Mouse (Mus musculus): ENCODE measurements around the gene Als2cr12. TPM values are rescaled to one million over a fixed set of nuclear protein-coding genes. Genes with fewer than 3 reads are reported as not detected.

The Als2cr12 gene
- polyA plus RNA-seq, 1 experiment from 2014 or later, result not detected

DNA sequence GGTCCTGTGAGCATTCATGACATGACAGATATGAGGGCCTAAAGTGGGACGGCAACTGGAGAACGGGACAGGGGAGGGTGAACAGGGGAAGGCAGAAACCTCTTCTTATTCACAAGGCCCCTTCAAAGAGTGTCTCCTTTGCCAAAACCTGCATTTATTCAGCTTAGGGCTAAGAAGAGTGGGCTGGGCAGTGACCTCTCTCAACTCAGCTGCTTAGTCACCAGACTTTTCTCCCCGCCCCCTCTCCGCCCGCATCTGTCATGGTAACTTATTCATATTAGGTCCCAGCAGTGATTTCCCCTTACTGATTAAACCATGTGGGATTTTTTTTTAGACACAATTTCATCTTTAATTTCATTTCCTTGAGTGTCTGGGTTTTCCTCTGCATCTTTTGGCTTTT, 30.0 kb upstream of the Als2cr12 start:
- no peaks in the 10 kb centered on the region for H3K27me3 ChIP-seq
- H3K4me1 ChIP-seq, result no peaks in the 10 kb centered on the region
- no peak overlapping the region for H3K27ac ChIP-seq (replicated peaks)
- 87% methylated on average over 5 of the region's 5 CpGs for WGBS
- no peaks in the 10 kb centered on the region for H3K9me3 ChIP-seq
- H3K9ac ChIP-seq (replicated peaks), result no peak overlapping the region
- no peak for ATAC-seq (ENCODE audit: low FRiP score, low read depth)
- peaks cover 9% of the 10 kb centered on the region for H3K36me3 ChIP-seq
- H3K4me2 ChIP-seq (replicated peaks), result no peak overlapping the region
- no peak overlapping the region for H3K4me3 ChIP-seq

DNA sequence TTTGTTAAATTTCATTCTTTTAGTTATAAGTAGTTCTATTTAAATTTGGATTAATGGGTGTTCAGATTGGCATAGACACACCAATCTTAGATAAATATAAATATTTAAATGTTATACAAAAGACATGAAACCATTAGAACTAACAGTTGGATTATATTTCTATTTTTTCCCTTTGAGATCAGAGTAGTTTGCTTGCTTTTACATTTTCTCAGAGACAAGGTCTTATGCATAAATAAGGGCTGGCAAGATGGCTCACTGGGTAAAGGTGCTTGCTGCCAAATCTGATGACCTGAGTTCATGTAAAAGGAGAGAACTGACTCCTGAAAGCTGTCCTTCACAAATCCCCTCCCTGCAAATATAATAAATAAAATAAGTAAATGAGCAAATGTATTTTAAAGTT, 29.3 kb upstream of the Als2cr12 start:
- no peak overlapping the region for H3K9ac ChIP-seq (replicated peaks)
- H3K36me3 ChIP-seq, result peaks cover 7% of the 10 kb centered on the region
- no peak for ATAC-seq (ENCODE audit: low FRiP score, low read depth)
- H3K27ac ChIP-seq (replicated peaks), result no peak overlapping the region
- H3K9me3 ChIP-seq, result no peaks in the 10 kb centered on the region
- no peaks in the 10 kb centered on the region for H3K4me1 ChIP-seq
- H3K27me3 ChIP-seq, result no peaks in the 10 kb centered on the region
- no peak overlapping the region for H3K4me3 ChIP-seq
- no peak overlapping the region for H3K4me2 ChIP-seq (replicated peaks)

DNA sequence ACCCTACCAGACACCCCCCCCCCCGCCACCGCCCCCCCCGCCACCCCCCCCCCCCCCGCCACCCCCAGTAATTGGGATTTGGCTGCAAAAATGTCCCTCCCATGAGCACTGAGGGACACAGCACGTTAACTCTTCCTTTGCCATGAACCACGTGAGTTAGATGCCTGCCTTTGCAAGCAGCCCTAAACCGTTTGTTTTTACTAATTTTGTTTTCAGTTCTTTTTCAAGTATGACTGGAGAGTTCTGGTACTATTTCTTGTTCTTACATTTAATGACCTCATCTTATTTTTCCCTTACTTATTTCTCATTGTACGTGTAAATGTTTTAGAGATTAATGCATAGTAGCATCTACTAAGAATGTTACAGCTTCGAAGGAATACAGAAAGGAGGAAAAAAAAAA, 28.7 kb upstream of the Als2cr12 start:
- no peaks in the 10 kb centered on the region for H3K27me3 ChIP-seq
- no peak overlapping the region for H3K27ac ChIP-seq (replicated peaks)
- H3K4me1 ChIP-seq, result no peaks in the 10 kb centered on the region
- no peaks in the 10 kb centered on the region for H3K9me3 ChIP-seq
- H3K4me3 ChIP-seq, result no peak overlapping the region
- no peak overlapping the region for H3K4me2 ChIP-seq (replicated peaks)
- ATAC-seq (ENCODE audit: low FRiP score, low read depth), result no peak
- WGBS, result 55% methylated on average over 8 of the region's 9 CpGs
- H3K9ac ChIP-seq (replicated peaks), result no peak overlapping the region
- H3K36me3 ChIP-seq, result peaks cover 7% of the 10 kb centered on the region

- no peaks in the 10 kb centered on the region for H3K27me3 ChIP-seq
- H3K4me1 ChIP-seq, result no peaks in the 10 kb centered on the region
- H3K27ac ChIP-seq (replicated peaks), result no peak overlapping the region
- no peak overlapping the region for H3K4me2 ChIP-seq (replicated peaks)
- ATAC-seq (ENCODE audit: low FRiP score, low read depth), result no peak
- 62% methylated on average over 7 of the region's 7 CpGs for WGBS
- H3K9me3 ChIP-seq, result no peaks in the 10 kb centered on the region
- H3K4me3 ChIP-seq, result no peak overlapping the region
- H3K36me3 ChIP-seq, result peaks cover 7% of the 10 kb centered on the region
- H3K9ac ChIP-seq (replicated peaks), result no peak overlapping the region
Observed at GRCm38 (mm10) chr1:58723809-58724405, 28.1 kb upstream of the Als2cr12 start.

DNA sequence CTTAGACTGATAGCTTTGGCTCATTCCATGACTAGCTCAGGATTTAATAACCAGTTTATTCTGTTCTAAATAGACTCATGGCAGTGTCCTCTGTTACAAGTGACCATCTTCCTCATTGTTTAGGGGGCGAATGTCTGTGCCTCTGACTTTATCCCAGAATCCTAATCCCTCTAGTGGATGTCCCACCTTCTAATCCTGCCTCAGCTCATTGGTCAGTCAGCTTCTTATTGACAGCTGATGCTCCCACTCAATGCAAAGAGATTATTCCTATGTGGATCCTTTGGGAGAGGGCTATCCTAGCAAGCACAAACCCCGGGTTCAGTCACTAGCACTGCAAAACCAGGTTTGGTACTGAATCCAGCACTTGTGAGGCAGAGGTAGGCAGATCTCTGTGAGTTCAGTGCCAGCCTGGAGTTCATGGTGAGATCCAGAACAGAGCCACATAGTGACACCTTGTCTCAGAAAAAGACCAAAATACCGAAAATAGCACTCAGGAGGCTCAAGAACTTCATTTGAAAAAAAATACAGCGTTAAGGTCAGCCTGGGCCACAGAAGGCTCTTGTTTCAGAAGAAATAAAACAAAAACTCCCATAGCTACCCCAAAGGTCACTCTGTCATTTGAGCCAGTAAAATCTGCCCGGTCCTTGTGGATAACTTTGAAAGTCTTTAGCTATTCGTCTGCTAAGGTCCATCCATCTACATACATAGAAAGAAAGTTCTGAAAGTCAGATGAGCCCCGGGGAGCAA, 27.4 kb upstream of the Als2cr12 start:
- Histone ChIP-seq H3K27me3 (no peaks in the 10 kb centered on the region), H3K4me2 (replicated peaks) (no peak overlapping the region), H3K36me3 (peaks cover 2% of the 10 kb centered on the region), H3K4me1 (no peaks in the 10 kb centered on the region), H3K9me3 (no peaks in the 10 kb centered on the region), H3K9ac (replicated peaks) (no peak overlapping the region), H3K27ac (replicated peaks) (no peak overlapping the region), H3K4me3 (no peak overlapping the region)
- ATAC-seq (ENCODE audit: low FRiP score, low read depth), result peak; percentile 27; the same call in 1 of the 2 replicates
- 61% methylated on average over 7 of the region's 7 CpGs for whole genome bisulfite sequencing

- H3K27ac ChIP-seq (replicated peaks), result no peak overlapping the region
- no peaks in the 10 kb centered on the region; the same call in 1 of the 2 replicates for H3K36me3 ChIP-seq
- H3K27me3 ChIP-seq, result no peaks in the 10 kb centered on the region
- 89% methylated on average over 11 of the region's 11 CpGs for WGBS
- no peak overlapping the region for H3K4me3 ChIP-seq
- no peak overlapping the region for H3K9ac ChIP-seq (replicated peaks)
- ATAC-seq (ENCODE audit: low FRiP score, low read depth), result no peak
- no peaks in the 10 kb centered on the region for H3K4me1 ChIP-seq
- no peaks in the 10 kb centered on the region for H3K9me3 ChIP-seq
- no peak overlapping the region for H3K4me2 ChIP-seq (replicated peaks)
Observed at GRCm38 (mm10) chr1:58722115-58722938, 26.5 kb upstream of the Als2cr12 start.

DNA sequence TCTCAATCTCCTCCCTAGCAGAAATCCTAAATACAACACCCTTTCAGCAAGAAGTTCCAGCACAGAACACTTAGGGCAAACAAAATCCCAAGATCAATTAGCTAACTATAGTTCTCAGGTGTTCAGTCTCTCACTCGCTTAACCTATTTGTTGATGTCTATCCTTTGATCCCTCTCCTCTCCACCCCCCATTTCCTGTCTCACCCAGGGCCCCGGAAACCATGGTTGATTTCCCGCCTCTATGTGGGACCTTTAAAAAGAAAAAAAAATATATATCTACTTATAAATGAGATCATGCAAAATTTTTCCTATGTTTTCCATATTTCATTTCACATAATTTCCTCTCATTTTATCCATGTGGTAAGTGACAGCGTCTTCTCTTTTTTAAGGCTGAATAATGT, 25.2 kb upstream of the Als2cr12 start:
- Histone ChIP-seq H3K9me3 (no peaks in the 10 kb centered on the region), H3K9ac (replicated peaks) (no peak overlapping the region), H3K4me2 (replicated peaks) (no peak overlapping the region), H3K4me1 (no peaks in the 10 kb centered on the region), H3K27me3 (no peaks in the 10 kb centered on the region), H3K4me3 (no peak overlapping the region), H3K36me3 (no peaks in the 10 kb centered on the region), H3K27ac (replicated peaks) (no peak overlapping the region)
- 86% methylated on average over 4 of the region's 4 CpGs for WGBS
- no peak for ATAC-seq (ENCODE audit: low FRiP score, low read depth)

- Histone ChIP-seq H3K9ac (replicated peaks) (no peak overlapping the region), H3K27ac (replicated peaks) (no peak overlapping the region), H3K36me3 (no peaks in the 10 kb centered on the region), H3K4me1 (no peaks in the 10 kb centered on the region), H3K27me3 (no peaks in the 10 kb centered on the region), H3K4me2 (replicated peaks) (no peak overlapping the region), H3K9me3 (no peaks in the 10 kb centered on the region), H3K4me3 (no peak overlapping the region)
- ATAC-seq (ENCODE audit: low FRiP score, low read depth), result no peak
- WGBS, result 90% methylated on average over 8 of the region's 8 CpGs
Observed at GRCm38 (mm10) chr1:58720090-58720489, 24.3 kb upstream of the Als2cr12 start.

DNA sequence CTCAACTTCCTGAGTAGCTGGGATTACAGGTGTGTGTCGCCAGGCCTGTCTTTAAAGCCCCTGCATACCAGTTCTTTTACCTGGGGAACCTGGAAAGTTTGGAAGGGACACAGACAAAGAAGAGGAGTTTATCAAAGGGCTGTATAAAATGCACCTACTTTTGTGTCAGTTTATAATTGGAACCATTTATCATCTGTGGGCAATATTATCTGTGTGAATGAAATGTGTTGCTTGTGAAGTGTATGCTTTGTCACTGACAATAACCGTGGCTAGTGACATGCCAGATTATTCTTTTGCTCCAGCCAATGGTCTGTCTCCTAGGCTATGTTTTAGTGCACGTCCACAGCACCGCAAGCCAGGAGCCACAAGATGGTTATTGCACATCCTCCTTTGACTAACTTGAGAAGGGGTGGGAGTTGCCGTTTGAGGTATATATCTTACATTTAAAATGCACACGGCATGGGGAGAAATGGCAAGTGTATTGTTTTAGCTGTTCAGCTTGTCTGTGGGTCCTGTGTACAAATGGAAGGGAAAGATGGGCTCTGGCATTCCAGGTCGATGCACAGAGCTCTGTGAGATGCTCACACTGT, 23.7 kb upstream of the Als2cr12 start:
- ATAC-seq (ENCODE audit: low FRiP score, low read depth), result no peak
- no peaks in the 10 kb centered on the region for H3K9me3 ChIP-seq
- H3K9ac ChIP-seq (replicated peaks), result no peak overlapping the region
- 87% methylated on average over 7 of the region's 7 CpGs for WGBS
- H3K27ac ChIP-seq (replicated peaks), result no peak overlapping the region
- 0 out of 2 replicates have a peak, but pooled peaks cover 1% of the 10 kb centered on the region for H3K4me1 ChIP-seq
- H3K27me3 ChIP-seq, result no peaks in the 10 kb centered on the region
- no peaks in the 10 kb centered on the region for H3K36me3 ChIP-seq
- no peak overlapping the region for H3K4me2 ChIP-seq (replicated peaks)
- H3K4me3 ChIP-seq, result no peak overlapping the region

GRCm38 (mm10) chr1:58717589-58718270, 21.9 kb upstream of the Als2cr12 start:
- Histone ChIP-seq H3K4me1 (0 out of 2 replicates have a peak, but pooled peaks cover 13% of the 10 kb centered on the region), H3K36me3 (no peaks in the 10 kb centered on the region), H3K4me2 (replicated peaks) (no peak overlapping the region), H3K27ac (replicated peaks) (no peak overlapping the region), H3K9me3 (no peaks in the 10 kb centered on the region), H3K27me3 (no peaks in the 10 kb centered on the region), H3K9ac (replicated peaks) (no peak overlapping the region), H3K4me3 (no peak overlapping the region)
- 95% methylated on average over 8 of the region's 8 CpGs for WGBS
- no peak for ATAC-seq (ENCODE audit: low FRiP score, low read depth)

DNA sequence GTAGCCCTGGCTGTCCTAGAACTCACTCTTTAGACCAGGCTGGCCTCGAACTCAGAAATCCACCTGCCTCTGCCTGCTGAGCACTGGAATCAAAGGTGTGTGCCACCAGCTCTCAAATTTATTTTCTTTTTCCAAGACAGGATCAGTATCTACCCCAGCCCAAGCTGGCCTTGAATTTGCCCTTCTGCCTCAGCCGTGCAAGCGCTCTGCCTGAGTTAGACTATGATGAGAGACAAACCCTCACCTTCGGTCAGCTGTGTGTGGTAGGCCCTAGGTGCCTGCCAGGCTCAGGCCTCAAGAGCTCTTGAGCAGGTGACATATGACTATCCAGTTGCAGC, 21.1 kb upstream of the Als2cr12 start:
- H3K27ac ChIP-seq (replicated peaks), result no peak overlapping the region
- H3K36me3 ChIP-seq, result no peaks in the 10 kb centered on the region
- WGBS, result 95% methylated on average over 4 of the region's 4 CpGs
- H3K4me3 ChIP-seq, result no peak overlapping the region
- 0 out of 2 replicates have a peak, but pooled peaks cover 13% of the 10 kb centered on the region for H3K4me1 ChIP-seq
- no peak overlapping the region for H3K4me2 ChIP-seq (replicated peaks)
- no peaks in the 10 kb centered on the region for H3K9me3 ChIP-seq
- no peaks in the 10 kb centered on the region for H3K27me3 ChIP-seq
- ATAC-seq (ENCODE audit: low FRiP score, low read depth), result no peak
- H3K9ac ChIP-seq (replicated peaks), result no peak overlapping the region

All from midbrain, embryonic 12.5 days (tissue).